Mouse (Mus musculus) lung, embryonic 16.5 days (tissue): ENCODE measurements around the gene Pde6b. TPM values are rescaled to one million over a fixed set of nuclear protein-coding genes. Genes with fewer than 3 reads are reported as not detected.

ENCODE experiments used
- ATAC-seq: fragments of 200-750 bp; cut with Nextera tagmentation; 2 replicates; pipeline ENCODE4 v1.8.0; 2017; ENCODE audit warnings: low read depth, mild to moderate bottlenecking, moderate library complexity
- H3K27ac ChIP-seq: fragments of 300-500 bp; sonication (generic); 2 replicates; pipeline ENCODE4 v1.5.1; 2014; ENCODE audit warnings: mild to moderate bottlenecking, control low read depth, low read length
- H3K27me3 ChIP-seq: fragments of 300-500 bp; sonication (generic); 2 replicates; pipeline ENCODE4 v1.6.1; 2014; ENCODE audit warnings: low read depth, low read length, mixed read lengths; ENCODE audit not compliant: control insufficient read depth, insufficient read depth
- H3K36me3 ChIP-seq: fragments of 300-500 bp; sonication (generic); 2 replicates; pipeline ENCODE4 v1.6.1; 2014; ENCODE audit warnings: low read length; ENCODE audit not compliant: control insufficient read depth, insufficient read depth
- H3K4me1 ChIP-seq: fragments of 300-500 bp; sonication (generic); replicated peaks from 2 replicates; pipeline ENCODE4 v1.6.1; 2014; ENCODE audit warnings: low read length, mixed read lengths; ENCODE audit not compliant: control insufficient read depth, insufficient read depth
- H3K4me2 ChIP-seq: fragments of 300-500 bp; sonication (generic); 2 replicates; pipeline ENCODE4 v1.6.1; 2014; ENCODE audit warnings: low read depth, low read length, control low read depth
- H3K4me3 ChIP-seq: fragments of 300-500 bp; sonication (generic); 2 replicates; pipeline ENCODE4 v1.5.1; 2014; ENCODE audit warnings: mild to moderate bottlenecking, low read length, control low read depth
- H3K9ac ChIP-seq: fragments of 300-500 bp; sonication (generic); 2 replicates; pipeline ENCODE4 v1.6.1; 2014; ENCODE audit warnings: low read length, control low read depth
- H3K9me3 ChIP-seq: fragments of 300-500 bp; sonication (generic); 2 replicates; pipeline ENCODE4 v1.6.1; 2016; ENCODE audit warnings: low read length; ENCODE audit not compliant: control insufficient read depth
- WGBS: fragments of 180-500 bp; shearing (Covaris S2); extraction: QIAGEN DNeasy Blood & Tissue Kit; methylation state at CpG from one replicate; pipeline ENCODE4 v1.1.7; 2014; 5-methylcytosine and 5-hydroxymethylcytosine counted together
- polyA plus RNA-seq: library from polyadenylated mRNA; unstranded; fragments of >200 nt; fragmentation: Nextera tagmentation; extraction: Ambion mirVana; gene quantifications from 2 replicates; pipeline ENCODE4 v1.2.1, GENCODE M21; 2015

The Pde6b gene
- 0.50 TPM in 1 of 2 replicates, not detected in the other for polyA plus RNA-seq

GRCm38 (mm10) chr5:108388201-108388600, at the start of gene Pde6b:
Pde6b (plus strand) TSS chr5:108388391.
- 59% methylated on average over 7 of the region's 7 CpGs for WGBS
- Histone ChIP-seq H3K9me3 (no peaks in the 10 kb centered on the region), H3K27ac (no peak within 1 kb of the TSS), H3K9ac (no peak within 1 kb of the TSS), H3K4me2 (no peak within 1 kb of the TSS), H3K27me3 (no peaks in the 10 kb centered on the region), H3K4me3 (no peak within 1 kb of the TSS), H3K36me3 (no peaks in the 10 kb centered on the region), H3K4me1 (no peaks in the 10 kb centered on the region)
- no peak for ATAC-seq

- H3K27ac ChIP-seq = no peak overlapping the region
- ATAC-seq = no peak
- H3K9me3 ChIP-seq = no peaks in the 10 kb centered on the region
- no peaks in the 10 kb centered on the region for H3K27me3 ChIP-seq
- WGBS = 87% methylated on average over 4 of the region's 4 CpGs
- H3K4me3 ChIP-seq = no peak overlapping the region
- no peak overlapping the region for H3K4me2 ChIP-seq
- H3K36me3 ChIP-seq = peaks cover 5% of the 10 kb centered on the region; the same call in 1 of the 2 replicates
- no peaks in the 10 kb centered on the region for H3K4me1 ChIP-seq
- no peak overlapping the region for H3K9ac ChIP-seq
These were observed 44.5 kb upstream of the Pde6b start for GRCm38 (mm10) chr5:108343680-108344170.

GRCm38 (mm10) chr5:108345313-108346071, 42.7 kb upstream of the Pde6b start:
- Histone ChIP-seq H3K9me3 (no peaks in the 10 kb centered on the region), H3K27ac (no peak overlapping the region), H3K9ac (no peak overlapping the region), H3K4me3 (no peak overlapping the region), H3K27me3 (no peaks in the 10 kb centered on the region), H3K4me1 (no peaks in the 10 kb centered on the region), H3K4me2 (no peak overlapping the region), H3K36me3 (peaks cover 4% of the 10 kb centered on the region; the same call in 1 of the 2 replicates)
- WGBS = 78% methylated on average over 10 of the region's 10 CpGs
- no peak for ATAC-seq

GRCm38 (mm10) chr5:108347843-108348242, 40.3 kb upstream of the Pde6b start:
- Histone ChIP-seq H3K4me2 (no peak overlapping the region), H3K27ac (no peak overlapping the region), H3K4me3 (no peak overlapping the region), H3K9me3 (no peaks in the 10 kb centered on the region), H3K36me3 (peaks cover 4% of the 10 kb centered on the region; the same call in 1 of the 2 replicates), H3K4me1 (no peaks in the 10 kb centered on the region), H3K27me3 (no peaks in the 10 kb centered on the region), H3K9ac (no peak overlapping the region)
- no peak for ATAC-seq
- WGBS = 90% methylated on average over 6 of the region's 6 CpGs

- Histone ChIP-seq H3K4me2 (no peak overlapping the region), H3K9me3 (no peaks in the 10 kb centered on the region), H3K27ac (no peak overlapping the region), H3K27me3 (no peaks in the 10 kb centered on the region), H3K4me1 (no peaks in the 10 kb centered on the region), H3K9ac (no peak overlapping the region), H3K4me3 (no peak overlapping the region), H3K36me3 (peaks cover 2% of the 10 kb centered on the region; the same call in 1 of the 2 replicates)
- 92% methylated on average over 9 of the region's 9 CpGs for WGBS
- no peak for ATAC-seq
These were observed 38.6 kb upstream of the Pde6b start for GRCm38 (mm10) chr5:108349511-108350148.

GRCm38 (mm10) chr5:108354056-108354455, 34.1 kb upstream of the Pde6b start:
- Histone ChIP-seq H3K4me2 (no peak overlapping the region), H3K9me3 (no peaks in the 10 kb centered on the region), H3K27ac (no peak overlapping the region), H3K4me3 (no peak overlapping the region), H3K36me3 (0 out of 2 replicates have a peak, but pooled peaks cover 2% of the 10 kb centered on the region), H3K9ac (no peak overlapping the region), H3K4me1 (no peaks in the 10 kb centered on the region), H3K27me3 (no peaks in the 10 kb centered on the region)
- WGBS = 78% methylated on average over 2 of the region's 2 CpGs
- ATAC-seq = no peak

- Histone ChIP-seq H3K27me3 (no peaks in the 10 kb centered on the region), H3K9me3 (no peaks in the 10 kb centered on the region), H3K9ac (no peak overlapping the region), H3K27ac (no peak overlapping the region), H3K4me2 (no peak overlapping the region), H3K4me1 (no peaks in the 10 kb centered on the region), H3K36me3 (no peaks in the 10 kb centered on the region), H3K4me3 (no peak overlapping the region)
- WGBS = 86% methylated on average over 1 of the region's 1 CpGs
- no peak for ATAC-seq
These were observed 30.3 kb upstream of the Pde6b start for GRCm38 (mm10) chr5:108357862-108358261.

GRCm38 (mm10) chr5:108359491-108359890, 28.7 kb upstream of the Pde6b start:
- no peak for ATAC-seq
- H3K27ac ChIP-seq = no peak overlapping the region
- no peak overlapping the region for H3K9ac ChIP-seq
- peaks cover 11% of the 10 kb centered on the region for H3K27me3 ChIP-seq
- WGBS = 80% methylated on average over 9 of the region's 9 CpGs
- no peaks in the 10 kb centered on the region for H3K4me1 ChIP-seq
- H3K9me3 ChIP-seq = no peaks in the 10 kb centered on the region
- H3K4me3 ChIP-seq = no peak overlapping the region
- H3K4me2 ChIP-seq = no peak overlapping the region
- no peaks in the 10 kb centered on the region for H3K36me3 ChIP-seq

- peaks cover 18% of the 10 kb centered on the region for H3K27me3 ChIP-seq
These were observed 28.0 kb upstream of the Pde6b start for GRCm38 (mm10) chr5:108360211-108360610.

More at GRCm38 (mm10) chr5:108360211-108360610, 28.0 kb upstream of the Pde6b start:
- no peak for ATAC-seq
- Histone ChIP-seq H3K4me1 (no peaks in the 10 kb centered on the region), H3K27ac (no peak overlapping the region), H3K4me2 (no peak overlapping the region), H3K9ac (no peak overlapping the region), H3K9me3 (no peaks in the 10 kb centered on the region), H3K36me3 (no peaks in the 10 kb centered on the region), H3K4me3 (no peak overlapping the region)
- 77% methylated on average over 4 of the region's 4 CpGs for WGBS
